Mouse (Mus musculus) cerebellum, postnatal 10 days (tissue): ENCODE measurements at regions not wholly inside any gene's neighbourhood (a gene's known extent, or its start where the extent isn't known, plus 50 kb on each side); places are given as distances from the start of the nearest gene placed in this dataset.

Experiments used
- DNase-seq, 2 experiments: peaks; one replicate each; pipeline ENCODE4 v3.0.0; 2021; ENCODE audit warnings: mixed read lengths in 2 of 2

GRCm38 (mm10) chr9:30520853-30521439, 94.0 kb downstream of the Snx19 start:
- peak; percentile 44 to 55 for DNase-seq

GRCm38 (mm10) chr9:30520116-30520515, 93.2 kb downstream of the Snx19 start:
- no peak for DNase-seq

GRCm38 (mm10) chr9:30519231-30519630, 92.3 kb downstream of the Snx19 start:
- peak; percentile 47 to 63 for DNase-seq
